Mouse (Mus musculus) E14TG2a.4 (cell line): Measurements from ENCODE around the gene Arid3b.

Experiments used
- H3K27me3 ChIP-seq: 2 replicates; pipeline ENCODE4 v1.6.1; 2014; ENCODE audit warnings: low read length, control low read depth; ENCODE audit not compliant: insufficient read depth
- H3K36me3 ChIP-seq: 2 replicates; pipeline ENCODE4 v1.6.1; 2014; ENCODE audit warnings: low read length, control low read depth; ENCODE audit not compliant: insufficient read depth
- H3K4me1 ChIP-seq: replicated peaks from 2 replicates; pipeline ENCODE4 v1.6.1; 2014; ENCODE audit warnings: low read depth, low read length, control low read depth
- H3K4me3 ChIP-seq: replicated peaks from 2 replicates; pipeline ENCODE4 v1.5.1; 2014; ENCODE audit warnings: mild to moderate bottlenecking, low read length
- H3K9me3 ChIP-seq: 2 replicates; pipeline ENCODE4 v1.6.1; 2014; ENCODE audit warnings: low read length, control low read depth
- CTCF ChIP-seq: conservative IDR thresholded peaks from 2 replicates; pipeline ENCODE4 v1.5.1; 2014; ENCODE audit warnings: low read length
- NANOG ChIP-seq: IDR thresholded peaks from 2 replicates; pipeline ENCODE4 v1.6.1; 2014; ENCODE audit warnings: borderline replicate concordance, low read length, mixed read lengths
- POU5F1 ChIP-seq: IDR thresholded peaks from 2 replicates; pipeline ENCODE4 v1.6.1; 2014; ENCODE audit warnings: low read length, borderline replicate concordance

The Arid3b gene

GRCm38 (mm10) chr9:57760416-57761146 is 76.0 kb downstream of the Arid3b start:
- Histone ChIP-seq H3K4me1 (peaks cover 57% of the 10 kb centered on the region), H3K4me3 (no peak overlapping the region), H3K27me3 (peaks cover 8% of the 10 kb centered on the region; the same call in 1 of the 2 replicates), H3K9me3 (no peaks in the 10 kb centered on the region), H3K36me3 (peaks cover 62% of the 10 kb centered on the region)
- TF ChIP-seq CTCF (no peak), POU5F1 (no peak), NANOG (no peak)

GRCm38 (mm10) chr9:57759289-57759688 is 77.3 kb downstream of the Arid3b start:
- peaks cover 8% of the 10 kb centered on the region; the same call in 1 of the 2 replicates for H3K27me3 ChIP-seq
- H3K4me1 ChIP-seq: peaks cover 57% of the 10 kb centered on the region
- H3K36me3 ChIP-seq: peaks cover 75% of the 10 kb centered on the region
- H3K9me3 ChIP-seq: no peaks in the 10 kb centered on the region
- H3K4me3 ChIP-seq: peak overlapping the region; percentile 45
- TF ChIP-seq NANOG: no peak
- no peak for TF ChIP-seq POU5F1
- TF ChIP-seq CTCF: peak; percentile 84

GRCm38 (mm10) chr9:57758528-57758927 is 78.1 kb downstream of the Arid3b start:
- Histone ChIP-seq H3K4me1 (peaks cover 50% of the 10 kb centered on the region), H3K9me3 (no peaks in the 10 kb centered on the region), H3K36me3 (peaks cover 82% of the 10 kb centered on the region), H3K27me3 (peaks cover under 1% of the 10 kb centered on the region; the same call in 1 of the 2 replicates), H3K4me3 (peak overlapping the region; percentile 45)
- no peak for TF ChIP-seq NANOG
- TF ChIP-seq POU5F1: no peak
- TF ChIP-seq CTCF: no peak

- TF ChIP-seq POU5F1 (no peak), CTCF (no peak), NANOG (no peak)
- H3K9me3 ChIP-seq: no peaks in the 10 kb centered on the region
- H3K4me3 ChIP-seq: no peak overlapping the region
Observed at GRCm38 (mm10) chr9:57757578-57757977, 79.0 kb downstream of the Arid3b start.

GRCm38 (mm10) chr9:57750901-57751300 is 85.7 kb downstream of the Arid3b start:
- H3K36me3 ChIP-seq: peaks cover 100% of the 10 kb centered on the region

More at GRCm38 (mm10) chr9:57757578-57757977, 79.0 kb downstream of the Arid3b start:
- H3K27me3 ChIP-seq: no peaks in the 10 kb centered on the region
- H3K4me1 ChIP-seq: peaks cover 40% of the 10 kb centered on the region
- H3K36me3 ChIP-seq: peaks cover 92% of the 10 kb centered on the region

GRCm38 (mm10) chr9:57748831-57749230 is 87.8 kb downstream of the Arid3b start:
- TF ChIP-seq POU5F1 (no peak), NANOG (no peak), CTCF (no peak)
- 0 out of 2 replicates have a peak, but pooled peaks cover 4% of the 10 kb centered on the region for H3K4me1 ChIP-seq
- H3K4me3 ChIP-seq: no peak overlapping the region

More at GRCm38 (mm10) chr9:57750901-57751300, 85.7 kb downstream of the Arid3b start:
- TF ChIP-seq CTCF (no peak), POU5F1 (no peak), NANOG (no peak)
- no peaks in the 10 kb centered on the region for H3K9me3 ChIP-seq
- no peak overlapping the region for H3K4me3 ChIP-seq
- no peaks in the 10 kb centered on the region for H3K27me3 ChIP-seq
- H3K4me1 ChIP-seq: 0 out of 2 replicates have a peak, but pooled peaks cover 4% of the 10 kb centered on the region

GRCm38 (mm10) chr9:57748137-57748536 is 88.5 kb downstream of the Arid3b start:
- H3K27me3 ChIP-seq: no peaks in the 10 kb centered on the region
- no peak overlapping the region for H3K4me3 ChIP-seq
- no peaks in the 10 kb centered on the region for H3K9me3 ChIP-seq
- TF ChIP-seq POU5F1 (no peak), NANOG (no peak), CTCF (no peak)
- 0 out of 2 replicates have a peak, but pooled peaks cover 4% of the 10 kb centered on the region for H3K4me1 ChIP-seq
- H3K36me3 ChIP-seq: peaks cover 99% of the 10 kb centered on the region

More at GRCm38 (mm10) chr9:57748831-57749230, 87.8 kb downstream of the Arid3b start:
- no peaks in the 10 kb centered on the region for H3K27me3 ChIP-seq
- H3K36me3 ChIP-seq: peaks cover 99% of the 10 kb centered on the region
- no peaks in the 10 kb centered on the region for H3K9me3 ChIP-seq

- peaks cover 99% of the 10 kb centered on the region for H3K36me3 ChIP-seq
- H3K9me3 ChIP-seq: no peaks in the 10 kb centered on the region
- H3K27me3 ChIP-seq: no peaks in the 10 kb centered on the region
- TF ChIP-seq NANOG: no peak
- TF ChIP-seq CTCF: no peak
- no peak for TF ChIP-seq POU5F1
- no peak overlapping the region for H3K4me3 ChIP-seq
- H3K4me1 ChIP-seq: peaks cover 11% of the 10 kb centered on the region
Observed at GRCm38 (mm10) chr9:57747067-57747466, 89.5 kb downstream of the Arid3b start.

GRCm38 (mm10) chr9:57744462-57745091 is 92.0 kb downstream of the Arid3b start:
- no peaks in the 10 kb centered on the region for H3K27me3 ChIP-seq
- H3K4me1 ChIP-seq: peaks cover 14% of the 10 kb centered on the region
- TF ChIP-seq CTCF: peak; percentile 88
- TF ChIP-seq NANOG: no peak
- TF ChIP-seq POU5F1: no peak
- H3K4me3 ChIP-seq: no peak overlapping the region
- H3K9me3 ChIP-seq: no peaks in the 10 kb centered on the region
- peaks cover 99% of the 10 kb centered on the region for H3K36me3 ChIP-seq
